Mouse (Mus musculus): Measurements from ENCODE around the gene Zfp296. TPM values are rescaled to one million over a fixed set of nuclear protein-coding genes. Genes with fewer than 3 reads are reported as not detected.

The Zfp296 gene
- polyA plus RNA-seq, 1 experiment from 2014 or later = not detected

- Histone ChIP-seq H3K4me3 (replicated peaks; ENCODE audit: low read length) (peak overlapping the region; percentile 69), H3K36me3 (ENCODE audit: control insufficient read depth, insufficient read depth) (no peaks in the 10 kb centered on the region)
- WGBS = under 1% methylated on average over 52 of the region's 53 CpGs
Observed at GRCm38 (mm10) chr7:19572926-19573775, 3.9 kb upstream of the Zfp296 start.

GRCm38 (mm10) chr7:19573776-19574140, 3.3 kb upstream of the Zfp296 start:
- H3K4me1 ChIP-seq (replicated peaks; ENCODE audit: control insufficient read depth, insufficient read depth, low read length) = peaks cover 24% of the 10 kb centered on the region
- peak overlapping the region; percentile 69 for H3K4me3 ChIP-seq (replicated peaks; ENCODE audit: low read length)
- H3K4me2 ChIP-seq (ENCODE audit: low read length) = peak overlapping the region; percentile 87
- no peaks in the 10 kb centered on the region for H3K9me3 ChIP-seq (ENCODE audit: control insufficient read depth, low read length)
- 26% methylated on average over 15 of the region's 16 CpGs for WGBS
- H3K36me3 ChIP-seq (ENCODE audit: control insufficient read depth, insufficient read depth) = no peaks in the 10 kb centered on the region
- peaks cover 22% of the 10 kb centered on the region for H3K27me3 ChIP-seq (replicated peaks; ENCODE audit: control insufficient read depth, insufficient read depth, low read length)
- no peak; the same call in 1 of the 2 replicates for ATAC-seq
- peak overlapping the region; percentile 76 for H3K9ac ChIP-seq (replicated peaks; ENCODE audit: low read depth, low read length)
- no peak overlapping the region for H3K27ac ChIP-seq (ENCODE audit: low read length)

More at GRCm38 (mm10) chr7:19572926-19573775, 3.9 kb upstream of the Zfp296 start:
- Histone ChIP-seq H3K4me2 (ENCODE audit: low read length) (peak overlapping the region; percentile 87), H3K4me1 (replicated peaks; ENCODE audit: control insufficient read depth, insufficient read depth, low read length) (peaks cover 24% of the 10 kb centered on the region), H3K9me3 (ENCODE audit: control insufficient read depth, low read length) (no peaks in the 10 kb centered on the region), H3K27me3 (replicated peaks; ENCODE audit: control insufficient read depth, insufficient read depth, low read length) (peaks cover 16% of the 10 kb centered on the region), H3K9ac (replicated peaks; ENCODE audit: low read depth, low read length) (peak overlapping the region; percentile 76), H3K27ac (ENCODE audit: low read length) (peak overlapping the region; percentile 48; the same call in 1 of the 2 replicates)
- ATAC-seq = peak; percentile 91

GRCm38 (mm10) chr7:19575559-19575958, 1.5 kb upstream of the Zfp296 start:
- Histone ChIP-seq H3K27ac (ENCODE audit: low read length) (no peak overlapping the region), H3K36me3 (ENCODE audit: control insufficient read depth, insufficient read depth) (peaks cover 4% of the 10 kb centered on the region), H3K9me3 (ENCODE audit: control insufficient read depth, low read length) (no peaks in the 10 kb centered on the region), H3K27me3 (replicated peaks; ENCODE audit: control insufficient read depth, insufficient read depth, low read length) (peaks cover 26% of the 10 kb centered on the region), H3K9ac (replicated peaks; ENCODE audit: low read depth, low read length) (no peak overlapping the region), H3K4me1 (replicated peaks; ENCODE audit: control insufficient read depth, insufficient read depth, low read length) (peaks cover 24% of the 10 kb centered on the region), H3K4me2 (ENCODE audit: low read length) (no peak overlapping the region), H3K4me3 (replicated peaks; ENCODE audit: low read length) (no peak overlapping the region)
- 71% methylated on average over 3 of the region's 3 CpGs for WGBS
- no peak for ATAC-seq

- Histone ChIP-seq H3K4me2 (ENCODE audit: low read length) (no peak overlapping the region), H3K4me3 (replicated peaks; ENCODE audit: low read length) (peak overlapping the region; percentile 36), H3K27me3 (replicated peaks; ENCODE audit: control insufficient read depth, insufficient read depth, low read length) (peaks cover 26% of the 10 kb centered on the region), H3K9ac (replicated peaks; ENCODE audit: low read depth, low read length) (no peak overlapping the region), H3K4me1 (replicated peaks; ENCODE audit: control insufficient read depth, insufficient read depth, low read length) (peaks cover 15% of the 10 kb centered on the region), H3K9me3 (ENCODE audit: control insufficient read depth, low read length) (no peaks in the 10 kb centered on the region), H3K36me3 (ENCODE audit: control insufficient read depth, insufficient read depth) (peaks cover 13% of the 10 kb centered on the region), H3K27ac (ENCODE audit: low read length) (no peak overlapping the region)
- 20% methylated on average over 10 of the region's 10 CpGs for WGBS
- ATAC-seq = no peak
Observed at GRCm38 (mm10) chr7:19577877-19578414, 859 bp downstream of the Zfp296 start.

- H3K4me1 ChIP-seq (replicated peaks; ENCODE audit: control insufficient read depth, insufficient read depth, low read length) = peaks cover 14% of the 10 kb centered on the region
- peaks cover 26% of the 10 kb centered on the region for H3K27me3 ChIP-seq (replicated peaks; ENCODE audit: control insufficient read depth, insufficient read depth, low read length)
- H3K36me3 ChIP-seq (ENCODE audit: control insufficient read depth, insufficient read depth) = peaks cover 15% of the 10 kb centered on the region
- H3K9me3 ChIP-seq (ENCODE audit: control insufficient read depth, low read length) = no peaks in the 10 kb centered on the region
- no peak overlapping the region for H3K4me3 ChIP-seq (replicated peaks; ENCODE audit: low read length)
- no peak overlapping the region for H3K27ac ChIP-seq (ENCODE audit: low read length)
- WGBS = 71% methylated on average over 4 of the region's 4 CpGs
- H3K9ac ChIP-seq (replicated peaks; ENCODE audit: low read depth, low read length) = no peak overlapping the region
- H3K4me2 ChIP-seq (ENCODE audit: low read length) = no peak overlapping the region
- no peak for ATAC-seq
Observed at GRCm38 (mm10) chr7:19578436-19578835, 1.3 kb downstream of the Zfp296 start.

GRCm38 (mm10) chr7:19579751-19580150, 2.7 kb downstream of the Zfp296 start:
- whole genome bisulfite sequencing = 87% methylated on average over 10 of the region's 10 CpGs
- ATAC-seq = 0 out of 2 replicates have a peak, but pooled peaks have one; percentile 30
- no peak overlapping the region for H3K9ac ChIP-seq (replicated peaks; ENCODE audit: low read depth, low read length)
- no peak overlapping the region for H3K4me2 ChIP-seq (ENCODE audit: low read length)
- peaks cover 26% of the 10 kb centered on the region for H3K27me3 ChIP-seq (replicated peaks; ENCODE audit: control insufficient read depth, insufficient read depth, low read length)
- H3K4me3 ChIP-seq (replicated peaks; ENCODE audit: low read length) = no peak overlapping the region
- no peaks in the 10 kb centered on the region for H3K9me3 ChIP-seq (ENCODE audit: control insufficient read depth, low read length)
- peaks cover 8% of the 10 kb centered on the region for H3K4me1 ChIP-seq (replicated peaks; ENCODE audit: control insufficient read depth, insufficient read depth, low read length)
- no peak overlapping the region for H3K27ac ChIP-seq (ENCODE audit: low read length)
- H3K36me3 ChIP-seq (ENCODE audit: control insufficient read depth, insufficient read depth) = peaks cover 25% of the 10 kb centered on the region

GRCm38 (mm10) chr7:19580634-19581033, 3.5 kb downstream of the Zfp296 start:
- Histone ChIP-seq H3K27me3 (replicated peaks; ENCODE audit: control insufficient read depth, insufficient read depth, low read length) (peaks cover 26% of the 10 kb centered on the region), H3K4me2 (ENCODE audit: low read length) (no peak overlapping the region), H3K9me3 (ENCODE audit: control insufficient read depth, low read length) (no peaks in the 10 kb centered on the region), H3K4me1 (replicated peaks; ENCODE audit: control insufficient read depth, insufficient read depth, low read length) (peaks cover 8% of the 10 kb centered on the region), H3K36me3 (ENCODE audit: control insufficient read depth, insufficient read depth) (peaks cover 29% of the 10 kb centered on the region), H3K27ac (ENCODE audit: low read length) (no peak overlapping the region), H3K4me3 (replicated peaks; ENCODE audit: low read length) (no peak overlapping the region), H3K9ac (replicated peaks; ENCODE audit: low read depth, low read length) (no peak overlapping the region)
- ATAC-seq = no peak
- WGBS = 89% methylated on average over 8 of the region's 8 CpGs

- H3K27me3 ChIP-seq (replicated peaks; ENCODE audit: control insufficient read depth, insufficient read depth, low read length) = no peaks in the 10 kb centered on the region
- H3K27ac ChIP-seq (ENCODE audit: low read length) = no peak overlapping the region
- H3K4me3 ChIP-seq (replicated peaks; ENCODE audit: low read length) = no peak overlapping the region
- H3K36me3 ChIP-seq (ENCODE audit: control insufficient read depth, insufficient read depth) = peaks cover 66% of the 10 kb centered on the region
- no peaks in the 10 kb centered on the region; the same call in 1 of the 2 replicates for H3K9me3 ChIP-seq (ENCODE audit: control insufficient read depth, low read length)
- ATAC-seq = no peak
- no peak overlapping the region for H3K9ac ChIP-seq (replicated peaks; ENCODE audit: low read depth, low read length)
- H3K4me1 ChIP-seq (replicated peaks; ENCODE audit: control insufficient read depth, insufficient read depth, low read length) = no peaks in the 10 kb centered on the region
- WGBS = 78% methylated on average over 43 of the region's 46 CpGs
- H3K4me2 ChIP-seq (ENCODE audit: low read length) = no peak overlapping the region
Observed at GRCm38 (mm10) chr7:19586269-19586668, 9.2 kb downstream of the Zfp296 start.

- WGBS = 48% methylated on average over 3 of the region's 3 CpGs
- 0 out of 2 replicates have a peak, but pooled peaks have one; percentile 4 for ATAC-seq
- H3K9ac ChIP-seq (replicated peaks; ENCODE audit: low read depth, low read length) = no peak overlapping the region
Observed at GRCm38 (mm10) chr7:19589207-19589606, 12.1 kb downstream of the Zfp296 start.

More at GRCm38 (mm10) chr7:19589207-19589606, 12.1 kb downstream of the Zfp296 start:
- Histone ChIP-seq H3K36me3 (ENCODE audit: control insufficient read depth, insufficient read depth) (peaks cover 66% of the 10 kb centered on the region), H3K4me2 (ENCODE audit: low read length) (no peak overlapping the region), H3K9me3 (ENCODE audit: control insufficient read depth, low read length) (no peaks in the 10 kb centered on the region; the same call in 1 of the 2 replicates), H3K4me3 (replicated peaks; ENCODE audit: low read length) (no peak overlapping the region), H3K4me1 (replicated peaks; ENCODE audit: control insufficient read depth, insufficient read depth, low read length) (no peaks in the 10 kb centered on the region), H3K27ac (ENCODE audit: low read length) (no peak overlapping the region), H3K27me3 (replicated peaks; ENCODE audit: control insufficient read depth, insufficient read depth, low read length) (no peaks in the 10 kb centered on the region)

Measured in forebrain, embryonic 16.5 days (tissue).